Mouse (Mus musculus) heart, postnatal 0 days (tissue): ENCODE measurements at regions not wholly inside any gene's neighbourhood (a gene's known extent, or its start where the extent isn't known, plus 50 kb on each side); places are given as distances from the start of the nearest gene placed in this dataset.

Source experiments
- ATAC-seq: fragments of 200-750 bp; cut with Nextera tagmentation; 2 replicates; pipeline ENCODE4 v1.8.0; 2017; ENCODE audit warnings: low read depth, moderate number of reproducible peaks, moderate library complexity; ENCODE audit not compliant: insufficient read depth
- DNase-seq: peaks from one replicate; pipeline ENCODE4 v3.0.0-alpha.2; 2016; ENCODE audit warnings: low spot score
- H3K27ac ChIP-seq: fragments of 300-500 bp; sonication (generic); 2 replicates; pipeline ENCODE4 v1.5.1; 2014; ENCODE audit warnings: low read depth, mild to moderate bottlenecking
- H3K27me3 ChIP-seq: fragments of 300-500 bp; sonication (generic); 2 replicates; pipeline ENCODE4 v1.6.1; 2014; ENCODE audit warnings: low read length, mixed read lengths; ENCODE audit not compliant: control insufficient read depth, insufficient read depth
- H3K36me3 ChIP-seq: fragments of 300-500 bp; sonication (generic); replicated peaks from 2 replicates; pipeline ENCODE4 v1.6.1; 2014; ENCODE audit warnings: low read length, mixed read lengths; ENCODE audit not compliant: control insufficient read depth, insufficient read depth
- H3K4me1 ChIP-seq: fragments of 300-500 bp; sonication (generic); 2 replicates; pipeline ENCODE4 v1.6.1; 2014; ENCODE audit warnings: antibody characterized with exemption; ENCODE audit not compliant: control insufficient read depth, insufficient read depth
- H3K4me2 ChIP-seq: fragments of 300-500 bp; sonication (generic); 2 replicates; pipeline ENCODE4 v1.6.1; 2014; ENCODE audit warnings: low read depth, mild to moderate bottlenecking, low read length, moderate library complexity
- H3K4me3 ChIP-seq: fragments of 300-500 bp; sonication (generic); 2 replicates; pipeline ENCODE4 v1.5.1; 2014; ENCODE audit warnings: low read depth, low read length
- H3K9ac ChIP-seq: fragments of 300-500 bp; sonication (generic); replicated peaks from 2 replicates; pipeline ENCODE4 v1.6.1; 2014; ENCODE audit warnings: low read depth, low read length, mixed read lengths
- H3K9me3 ChIP-seq: fragments of 300-500 bp; sonication (generic); replicated peaks from 2 replicates; pipeline ENCODE4 v1.6.1; 2016; ENCODE audit warnings: low read length; ENCODE audit not compliant: control insufficient read depth
- CTCF ChIP-seq: IDR thresholded peaks from 2 replicates; pipeline ENCODE4 v1.5.1; 2016; ENCODE audit warnings: antibody characterized with exemption, control low read depth, low read depth
- EP300 ChIP-seq: IDR thresholded peaks from 2 replicates; pipeline ENCODE4 v1.6.1; 2016; ENCODE audit warnings: antibody characterized with exemption, low read depth
- WGBS: fragments of 180-500 bp; shearing (Covaris S2); extraction: QIAGEN DNeasy Blood & Tissue Kit; methylation state at CpG from one replicate; pipeline ENCODE4 v1.1.7; 2014; 5-methylcytosine and 5-hydroxymethylcytosine counted together

- TF ChIP-seq CTCF, result no peak
- no peak for TF ChIP-seq EP300
- Histone ChIP-seq H3K36me3 (no peaks in the 10 kb centered on the region), H3K4me1 (no peaks in the 10 kb centered on the region), H3K27me3 (no peaks in the 10 kb centered on the region), H3K4me2 (no peak overlapping the region), H3K9ac (no peak overlapping the region), H3K27ac (no peak overlapping the region), H3K4me3 (no peak overlapping the region), H3K9me3 (no peaks in the 10 kb centered on the region)
- ATAC-seq (no peak), DNase-seq (no peak)
- WGBS, result 71% methylated on average over 2 of the region's 2 CpGs
These were observed 81.4 kb downstream of the Mtpn start for GRCm38 (mm10) chr6:35458250-35458649.

GRCm38 (mm10) chr6:35445007-35445406 is 94.7 kb downstream of the Mtpn start:
- 80% methylated on average over 1 of the region's 1 CpGs for WGBS
- Histone ChIP-seq H3K27ac (no peak overlapping the region), H3K4me3 (no peak overlapping the region), H3K9ac (no peak overlapping the region), H3K36me3 (no peaks in the 10 kb centered on the region), H3K4me1 (no peaks in the 10 kb centered on the region), H3K27me3 (no peaks in the 10 kb centered on the region), H3K4me2 (no peak overlapping the region), H3K9me3 (no peaks in the 10 kb centered on the region)
- TF ChIP-seq CTCF, result no peak
- no peak for TF ChIP-seq EP300
- DNase-seq, result no peak
- no peak for ATAC-seq

GRCm38 (mm10) chr6:35426301-35426700 is 100.4 kb upstream of the Fam180a start:
- no peak overlapping the region for H3K4me3 ChIP-seq
- peak overlapping the region; percentile 81; the same call in 1 of the 2 replicates for H3K27ac ChIP-seq
- WGBS, result 21% methylated on average over 3 of the region's 3 CpGs
- H3K9ac ChIP-seq, result no peak overlapping the region
- no peaks in the 10 kb centered on the region for H3K27me3 ChIP-seq
- ATAC-seq (peak; percentile 93), DNase-seq (peak; percentile 80)
- H3K4me1 ChIP-seq, result no peaks in the 10 kb centered on the region; the same call in 1 of the 2 replicates
- no peak for TF ChIP-seq CTCF
- no peak; the same call in 1 of the 2 replicates for TF ChIP-seq EP300
- no peaks in the 10 kb centered on the region for H3K36me3 ChIP-seq
- no peaks in the 10 kb centered on the region for H3K9me3 ChIP-seq
- H3K4me2 ChIP-seq, result no peak overlapping the region

GRCm38 (mm10) chr6:35424521-35424920 is 98.6 kb upstream of the Fam180a start:
- Histone ChIP-seq H3K27ac (no peak overlapping the region), H3K4me3 (no peak overlapping the region), H3K4me1 (no peaks in the 10 kb centered on the region; the same call in 1 of the 2 replicates), H3K4me2 (no peak overlapping the region), H3K9me3 (no peaks in the 10 kb centered on the region), H3K27me3 (no peaks in the 10 kb centered on the region), H3K36me3 (no peaks in the 10 kb centered on the region), H3K9ac (no peak overlapping the region)
- ATAC-seq (no peak), DNase-seq (no peak)
- 78% methylated on average over 2 of the region's 2 CpGs for WGBS
- TF ChIP-seq EP300 (no peak), CTCF (no peak)

- Histone ChIP-seq H3K27ac (no peak overlapping the region), H3K27me3 (no peaks in the 10 kb centered on the region), H3K4me3 (no peak overlapping the region), H3K36me3 (no peaks in the 10 kb centered on the region), H3K9me3 (no peaks in the 10 kb centered on the region), H3K9ac (no peak overlapping the region), H3K4me2 (no peak overlapping the region), H3K4me1 (no peaks in the 10 kb centered on the region; the same call in 1 of the 2 replicates)
- no peak for ATAC-seq
- WGBS, result 78% methylated on average over 7 of the region's 7 CpGs
- DNase-seq, result no peak
- TF ChIP-seq EP300 (no peak), CTCF (no peak)
These were observed 95.0 kb upstream of the Fam180a start for GRCm38 (mm10) chr6:35420924-35421323.

GRCm38 (mm10) chr6:35405044-35405443 is 79.1 kb upstream of the Fam180a start:
- WGBS, result 37% methylated on average over 9 of the region's 9 CpGs
- H3K9ac ChIP-seq, result no peak overlapping the region
- TF ChIP-seq CTCF (no peak), EP300 (no peak)
- DNase-seq (no peak), ATAC-seq (no peak)
- H3K36me3 ChIP-seq, result no peaks in the 10 kb centered on the region
- H3K4me1 ChIP-seq, result peaks cover 20% of the 10 kb centered on the region
- no peak overlapping the region for H3K4me3 ChIP-seq
- H3K9me3 ChIP-seq, result no peaks in the 10 kb centered on the region
- H3K4me2 ChIP-seq, result no peak overlapping the region
- H3K27ac ChIP-seq, result no peak overlapping the region
- H3K27me3 ChIP-seq, result no peaks in the 10 kb centered on the region
